Mouse (Mus musculus) right cerebral cortex, adult 18-20 months (tissue): ENCODE measurements around the gene Iqschfp.

ENCODE experiments used
- DNase-seq: peaks from one replicate; pipeline ENCODE4 v3.0.0; 2022; ENCODE audit warnings: mixed read lengths

Gene Iqschfp

DNA sequence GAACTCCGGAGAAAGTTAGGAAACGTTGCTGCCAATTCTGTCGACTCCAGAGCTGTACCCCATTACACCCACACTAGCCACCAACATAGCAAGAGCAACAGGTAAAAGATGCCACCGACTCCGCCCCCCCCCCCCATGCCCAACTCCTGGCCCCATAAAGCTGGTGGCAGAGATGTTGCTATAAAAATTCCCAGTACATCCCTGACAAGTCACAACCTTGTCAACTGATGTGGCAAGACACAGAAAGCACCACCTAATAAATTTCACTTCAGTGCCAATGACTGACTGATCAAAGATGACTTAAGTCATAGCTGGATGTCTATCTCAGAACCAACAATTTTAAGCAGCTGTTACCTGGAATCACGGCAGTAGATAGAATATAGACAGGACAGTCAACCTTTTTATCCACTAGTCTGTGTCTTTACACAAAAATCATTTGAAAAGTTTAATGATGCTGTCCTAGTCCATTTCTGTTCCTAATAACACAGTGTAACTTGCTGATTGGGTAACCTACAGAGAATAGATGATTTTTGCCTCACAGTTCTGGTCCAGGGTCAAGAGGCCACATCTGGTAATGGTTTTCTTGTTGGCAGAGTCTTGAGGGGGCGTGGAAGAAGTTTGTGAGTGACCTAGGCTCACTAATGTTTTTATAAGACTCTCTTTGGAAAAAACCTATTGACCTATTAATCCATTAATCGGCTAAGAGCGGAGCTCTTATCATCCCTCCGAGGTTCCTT lies 561.9 kb downstream of the Iqschfp start:
- DNase-seq = no peak

DNA sequence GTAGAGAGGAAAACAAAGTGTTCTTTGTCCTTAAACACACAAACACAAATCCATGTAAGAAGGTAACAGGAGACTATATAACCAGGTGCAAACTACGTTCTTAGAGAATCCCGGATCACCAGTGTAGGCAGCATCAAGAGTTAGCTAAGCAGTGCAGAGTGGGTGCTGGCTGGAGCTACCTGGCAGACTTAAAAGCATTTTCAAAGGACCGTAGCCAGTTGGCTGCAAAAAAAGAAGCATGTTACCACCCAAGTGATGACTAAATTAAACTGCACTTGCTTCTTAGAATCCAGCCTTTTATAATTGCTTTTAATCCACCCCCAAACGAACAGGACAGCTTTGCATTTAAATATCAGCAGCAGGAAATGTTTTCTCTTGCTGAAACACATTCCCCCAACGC lies 574.6 kb downstream of the Iqschfp start:
- peak; percentile 65 for DNase-seq

DNA sequence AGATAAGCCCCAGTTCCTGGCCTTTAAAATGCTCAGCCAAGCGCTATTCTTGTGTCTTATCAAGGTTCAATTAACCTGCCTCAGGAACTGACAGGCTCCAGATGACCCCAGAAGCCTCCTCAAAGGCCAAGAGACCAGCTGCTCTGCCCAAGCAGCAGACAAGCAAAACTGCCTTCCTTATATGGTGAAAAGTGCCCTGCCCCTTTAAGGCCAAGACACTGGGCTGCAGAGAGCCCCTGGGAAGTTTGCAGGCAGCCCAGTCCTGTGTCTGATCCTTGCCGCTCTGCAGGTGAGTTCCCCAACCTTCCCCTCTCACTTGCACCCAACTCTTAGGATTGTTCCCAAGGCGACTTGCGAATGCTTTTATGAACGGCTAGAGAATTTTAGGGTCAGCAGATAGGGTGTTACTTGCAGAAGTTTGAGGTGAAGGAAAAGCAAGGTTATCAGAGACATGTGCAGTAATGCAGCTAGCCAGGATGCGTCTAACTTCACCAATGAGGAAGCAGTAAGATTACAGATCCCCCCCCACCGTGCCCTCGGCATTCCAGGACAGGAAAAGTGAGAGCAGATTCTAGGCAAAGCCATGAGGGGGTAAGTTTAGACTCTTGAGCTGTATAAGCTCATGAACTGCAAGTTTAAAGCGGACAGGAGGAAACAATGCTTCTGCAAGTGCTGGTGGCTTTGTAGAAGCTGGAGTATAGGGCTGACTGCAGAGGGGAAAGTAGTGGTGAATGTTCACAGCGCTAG lies 576.1 kb downstream of the Iqschfp start:
- DNase-seq = no peak

DNA sequence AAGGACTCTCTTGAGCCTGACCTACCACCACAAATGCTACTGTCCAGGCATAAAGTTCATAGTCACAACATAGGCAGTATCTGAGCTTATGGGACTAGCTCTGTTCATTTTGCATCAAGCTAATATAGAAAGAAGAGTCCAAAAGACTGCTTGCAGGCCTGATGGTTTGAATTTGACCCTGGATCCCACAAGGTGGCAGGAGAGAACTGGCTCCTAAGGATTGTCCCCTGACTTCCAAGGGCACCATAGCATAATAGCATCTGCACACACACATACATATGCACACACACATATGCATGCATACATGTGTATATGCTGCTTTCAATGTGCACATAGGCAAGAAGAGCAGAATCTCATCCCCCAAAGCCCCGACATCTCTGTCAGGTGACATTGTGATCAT lies 577.6 kb downstream of the Iqschfp start:
- no peak for DNase-seq

DNA sequence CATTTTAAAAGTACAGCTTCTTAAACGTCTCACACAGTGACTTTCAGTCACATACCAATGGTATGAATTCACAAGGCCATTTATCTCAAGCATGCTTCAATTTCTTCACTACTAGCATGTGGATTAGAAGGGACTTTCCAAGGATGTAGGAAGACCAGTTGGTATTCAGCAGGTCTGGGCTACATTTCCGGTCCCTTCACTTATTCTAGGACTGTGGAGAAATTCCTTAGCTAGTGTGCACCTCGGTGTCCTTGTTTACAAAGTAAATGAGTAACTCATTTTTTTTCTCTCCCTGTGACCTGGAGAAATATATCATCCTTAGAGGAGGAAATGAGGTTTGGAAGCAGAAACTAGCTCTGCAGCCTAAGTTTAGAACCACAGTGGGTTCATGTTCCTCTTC lies 578.0 kb downstream of the Iqschfp start:
- DNase-seq = no peak

DNA sequence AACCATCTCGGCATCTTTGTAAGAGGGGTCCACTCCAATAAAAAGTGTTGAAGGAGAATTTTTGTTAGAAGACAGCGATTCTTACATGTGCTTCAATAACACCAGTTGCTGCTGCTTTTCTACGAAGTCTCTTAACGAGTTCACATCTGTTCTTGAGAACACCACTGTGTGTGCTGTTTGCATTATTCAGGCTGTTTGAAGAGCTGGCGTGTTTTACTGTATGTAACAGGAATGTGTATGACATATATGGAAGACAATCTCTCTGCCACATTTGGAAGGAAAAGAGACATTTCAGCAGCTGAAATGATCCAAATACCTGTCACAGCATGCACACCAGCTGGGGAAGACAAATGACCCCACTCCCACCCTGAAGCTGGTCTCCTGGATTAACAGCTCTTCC lies 578.6 kb downstream of the Iqschfp start:
- DNase-seq = no peak

DNA sequence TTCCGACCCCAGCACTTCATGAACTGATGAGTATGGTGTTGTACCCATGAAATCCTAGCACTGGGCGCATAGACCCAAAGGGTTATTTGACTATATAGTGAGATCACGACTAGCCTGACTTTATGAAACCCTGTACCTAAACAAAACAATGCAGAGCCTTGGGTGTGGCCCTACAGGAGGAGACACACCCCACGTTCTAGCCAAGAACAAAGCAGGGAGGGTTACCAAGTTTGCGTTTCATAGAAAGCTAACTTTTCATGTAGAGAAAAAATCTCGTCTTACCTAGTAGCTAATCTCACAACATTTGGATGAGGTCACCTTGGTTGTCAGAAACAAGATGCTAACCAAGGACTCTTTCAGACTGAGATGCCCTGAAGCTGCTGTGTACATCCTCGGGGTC lies 584.3 kb downstream of the Iqschfp start:
- no peak for DNase-seq

DNA sequence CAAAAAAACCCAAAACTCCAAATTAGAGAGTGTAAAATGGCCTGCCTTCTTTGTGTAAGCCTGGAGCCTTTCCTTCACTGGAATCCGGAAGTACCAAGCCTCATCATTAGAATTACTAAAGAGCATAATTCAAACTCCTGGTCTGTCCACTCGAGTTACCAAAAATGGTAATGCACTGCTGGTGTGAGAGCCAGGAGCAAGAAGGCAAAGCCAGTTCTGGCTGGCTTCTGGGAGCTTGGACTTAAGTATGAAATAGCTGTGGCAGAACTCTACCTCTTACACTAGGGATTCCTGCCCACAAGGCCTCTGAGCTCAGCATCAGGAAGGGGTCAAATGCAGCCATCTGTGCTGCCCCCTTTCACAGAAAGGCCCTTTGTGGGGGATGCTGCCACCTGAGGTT lies 585.4 kb downstream of the Iqschfp start:
- no peak for DNase-seq

DNA sequence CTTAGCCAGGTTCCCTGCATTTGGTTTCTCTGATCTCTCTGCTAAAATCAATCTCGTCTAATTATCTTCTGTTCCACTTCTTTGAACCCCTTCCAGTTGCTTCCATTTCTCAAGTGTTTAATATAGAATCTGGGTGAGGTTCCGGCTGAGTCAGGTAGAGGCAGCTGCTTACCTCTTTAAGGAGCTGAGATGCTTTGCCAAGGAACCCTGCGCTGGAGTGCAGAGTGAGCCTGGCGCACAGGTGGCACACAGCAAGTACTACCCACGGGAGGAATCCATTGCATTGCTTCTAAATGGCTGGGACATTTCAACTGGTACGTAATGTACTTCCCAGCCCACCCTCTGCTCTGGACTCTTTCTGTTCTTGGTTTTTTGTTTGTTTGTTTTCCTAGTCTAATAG lies 587.2 kb downstream of the Iqschfp start:
- no peak for DNase-seq

DNA sequence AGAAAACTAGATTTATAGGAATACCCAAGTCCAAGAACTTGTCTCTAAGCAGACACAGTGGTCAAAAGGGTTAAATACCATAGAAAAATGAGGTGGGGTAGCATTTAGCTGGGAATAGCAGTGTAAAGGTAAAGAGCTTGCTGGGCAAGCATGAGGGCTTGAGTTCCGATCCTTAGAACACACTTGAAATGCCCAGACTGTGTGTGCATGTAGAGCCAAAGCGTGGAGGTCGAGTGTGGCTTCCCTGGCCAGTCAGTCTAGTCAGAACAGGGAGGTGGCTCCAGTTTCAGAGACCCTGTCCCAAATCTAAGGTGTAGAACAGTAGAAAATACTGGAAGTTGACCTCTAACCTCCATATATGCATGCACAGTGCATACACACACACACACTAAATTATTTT lies 591.5 kb downstream of the Iqschfp start:
- DNase-seq = no peak

DNA sequence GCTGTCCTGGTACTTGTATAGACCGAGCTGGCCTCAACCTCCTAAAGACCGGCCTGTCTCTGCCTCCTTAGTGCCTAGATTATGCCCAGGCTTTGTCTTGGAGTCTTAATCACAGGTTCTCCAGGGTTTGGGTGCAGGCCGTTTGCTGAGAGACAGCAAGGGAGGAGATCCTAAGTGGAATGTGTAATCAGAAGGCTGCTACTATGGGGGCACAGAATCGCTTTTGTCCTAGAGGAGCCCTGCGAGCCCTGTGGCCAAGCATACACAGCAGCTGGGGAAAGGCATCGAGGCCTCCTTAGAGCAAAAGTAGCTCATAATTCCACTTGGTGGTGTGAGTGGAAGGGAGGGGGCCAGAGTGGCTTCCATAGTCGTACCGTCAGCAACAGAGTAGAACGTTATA lies 592.0 kb downstream of the Iqschfp start:
- no peak for DNase-seq

DNA sequence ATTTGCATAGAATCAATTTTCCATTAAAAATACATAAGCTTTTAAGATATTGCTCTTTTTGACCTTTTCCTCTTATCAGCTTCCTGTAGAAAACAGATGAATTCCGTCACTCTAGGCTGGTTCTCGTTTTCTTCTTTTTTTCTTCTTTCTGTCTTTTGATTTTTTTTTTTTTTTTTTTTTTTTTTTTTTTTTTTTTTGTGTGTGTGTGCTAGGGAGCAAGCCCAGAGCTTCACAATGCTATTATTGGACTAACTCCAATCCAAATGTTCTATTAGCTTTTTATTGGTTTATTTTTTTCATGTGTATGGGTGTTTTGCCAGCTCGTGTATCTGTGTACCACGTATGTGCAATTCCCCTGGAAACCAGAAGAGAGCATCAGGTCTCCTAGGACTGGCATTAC lies 592.5 kb downstream of the Iqschfp start:
- no peak for DNase-seq

DNA sequence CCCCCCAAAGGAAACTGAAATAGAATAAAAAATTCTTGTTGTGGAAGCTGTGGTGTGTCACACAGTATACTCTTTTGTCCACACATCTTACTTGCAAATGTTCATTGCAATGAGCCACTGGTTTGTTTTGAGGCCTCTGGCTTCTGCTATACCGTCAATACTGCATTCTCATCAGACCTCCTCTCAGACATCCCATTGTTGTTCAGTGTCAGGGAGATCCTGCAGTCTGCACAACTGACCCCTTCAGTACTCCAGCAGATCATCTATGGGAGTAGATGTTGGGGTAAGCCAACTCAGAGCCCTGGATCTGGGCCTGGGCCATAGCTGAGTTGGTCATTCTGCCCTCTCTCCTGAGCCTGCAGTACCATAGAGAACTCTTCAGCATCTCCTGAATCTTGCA lies 595.6 kb downstream of the Iqschfp start:
- no peak for DNase-seq

DNA sequence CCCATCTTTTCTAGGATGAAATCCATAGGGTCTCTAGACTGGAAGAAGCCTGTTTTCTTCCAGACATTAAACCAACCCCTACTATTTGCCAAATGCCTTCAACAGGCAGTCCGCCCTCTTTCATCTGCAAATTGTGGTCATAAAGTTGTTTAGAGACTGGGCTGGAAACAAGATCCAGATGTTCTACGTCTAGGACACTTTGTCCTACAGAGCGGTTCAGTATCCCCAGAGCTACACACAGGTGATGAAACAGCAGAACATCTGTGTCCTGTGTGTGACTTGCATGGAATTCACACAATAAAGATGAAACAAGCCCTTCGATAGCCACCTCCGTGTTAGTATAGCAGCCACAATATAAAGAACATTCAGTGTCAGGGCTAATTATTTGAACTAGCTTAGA lies 596.3 kb downstream of the Iqschfp start:
- no peak for DNase-seq

DNA sequence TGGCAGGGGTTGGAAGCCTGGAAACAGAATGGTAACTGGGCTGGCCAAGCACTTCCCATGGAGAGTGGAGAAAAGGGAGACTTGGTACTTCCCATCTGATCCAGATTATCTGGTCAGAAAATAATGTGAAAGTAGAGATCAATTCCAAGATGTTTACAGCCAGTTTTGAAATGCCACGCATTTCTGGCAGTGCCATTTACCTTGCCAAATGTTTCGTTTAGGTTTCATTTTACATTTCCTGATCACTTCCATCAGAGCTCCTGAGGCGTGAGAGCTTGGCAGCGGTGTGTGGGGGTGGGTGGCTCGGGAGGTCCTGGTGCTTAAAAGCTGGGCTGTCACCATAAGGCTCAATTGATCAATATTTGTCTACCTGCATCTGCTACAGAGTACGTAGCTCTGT lies 599.5 kb downstream of the Iqschfp start:
- no peak for DNase-seq

DNA sequence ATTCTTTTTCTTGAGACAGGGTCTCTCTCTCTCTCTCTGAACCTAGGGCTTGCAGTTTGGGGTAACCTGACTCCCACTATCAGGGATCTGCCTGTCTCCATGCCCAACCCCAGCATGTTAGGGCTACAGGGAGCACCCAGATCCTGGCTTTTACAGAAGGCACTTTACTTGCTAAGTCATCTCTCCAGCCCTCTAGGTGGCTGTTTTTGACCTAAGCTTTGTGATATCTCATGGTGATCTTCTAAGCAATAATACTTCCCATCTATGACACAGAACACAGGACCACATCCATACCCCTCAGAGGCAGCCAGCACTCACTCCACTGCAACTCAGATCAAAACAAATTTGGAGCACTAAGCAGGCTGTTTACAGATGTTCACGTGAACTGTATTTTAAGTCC lies 600.0 kb downstream of the Iqschfp start:
- no peak for DNase-seq

DNA sequence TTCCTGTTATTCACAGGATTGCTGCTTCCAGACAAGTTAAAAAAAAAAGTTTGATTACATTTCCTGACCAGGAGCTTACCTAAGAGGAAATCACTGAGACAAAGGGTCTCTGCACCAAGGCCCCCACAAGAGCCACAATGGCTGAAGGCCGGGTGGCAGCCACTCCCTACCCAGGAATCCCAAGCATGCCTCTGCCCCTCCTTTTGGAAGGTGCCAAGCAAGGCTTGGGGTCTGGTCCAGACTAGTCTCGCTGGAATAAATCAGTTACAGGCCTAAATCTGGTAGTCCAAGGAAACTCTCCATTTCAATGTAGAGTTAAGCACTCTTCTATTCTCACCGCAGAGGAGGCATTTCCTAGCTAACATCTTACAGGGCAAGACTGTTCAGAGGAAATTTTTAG lies 600.5 kb downstream of the Iqschfp start:
- DNase-seq = no peak

DNA sequence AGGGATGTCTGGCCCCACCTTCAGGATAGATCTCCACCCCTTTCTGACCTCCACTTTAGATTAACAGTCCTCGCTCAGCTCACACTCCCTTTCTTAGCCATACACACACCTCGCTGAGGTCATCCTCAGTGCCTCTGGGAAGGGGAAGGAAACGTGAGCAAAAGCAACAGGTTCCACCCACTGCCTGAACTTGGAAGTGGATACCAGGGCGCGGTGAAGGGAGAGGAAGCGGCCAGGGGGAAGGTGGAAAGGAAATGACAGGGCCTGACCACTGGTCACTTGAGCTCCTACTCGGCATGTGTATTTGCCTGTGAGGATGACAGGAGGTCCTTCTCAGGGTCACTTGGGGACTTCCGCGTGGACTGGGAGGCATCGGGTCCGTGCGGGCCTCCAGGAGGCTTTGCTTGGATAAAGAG lies 601.1 kb downstream of the Iqschfp start:
- no peak for DNase-seq

DNA sequence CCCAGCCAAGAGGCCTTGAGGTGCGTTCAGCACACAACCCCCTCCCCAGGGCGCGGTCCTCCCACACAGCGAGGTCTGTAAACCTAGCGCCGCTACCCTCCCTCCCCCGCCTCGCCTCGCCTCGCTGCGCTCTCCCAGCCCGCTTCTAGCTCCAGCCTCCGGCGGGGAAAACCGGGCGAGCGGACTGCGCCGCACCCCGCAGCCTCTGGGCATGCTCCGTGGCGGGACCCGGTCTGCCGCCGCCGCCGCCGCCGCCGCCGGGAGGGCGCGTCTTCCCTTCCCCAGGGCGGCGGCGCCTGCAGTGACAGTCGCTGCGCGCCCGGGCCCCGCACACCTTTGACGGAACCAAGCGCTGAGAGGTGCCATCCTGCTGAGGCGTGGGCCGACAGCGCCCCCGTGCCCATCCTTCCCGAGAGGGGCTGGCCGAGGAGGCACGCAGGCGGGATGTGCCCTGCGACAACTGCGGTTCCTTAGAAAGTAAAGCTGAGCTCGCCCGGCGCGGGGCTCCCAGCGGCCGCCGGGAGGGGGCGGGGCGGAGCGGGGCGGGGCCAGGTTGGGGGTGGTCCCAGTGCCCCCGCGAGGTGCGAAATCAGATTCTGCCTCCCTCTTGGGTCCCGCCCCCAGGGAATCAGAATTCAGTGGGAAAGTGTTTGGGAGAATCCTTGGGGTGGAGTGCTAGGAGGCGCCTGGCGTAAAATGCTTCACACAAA lies 601.7 kb downstream of the Iqschfp start:
- peak; percentile 78 for DNase-seq

DNA sequence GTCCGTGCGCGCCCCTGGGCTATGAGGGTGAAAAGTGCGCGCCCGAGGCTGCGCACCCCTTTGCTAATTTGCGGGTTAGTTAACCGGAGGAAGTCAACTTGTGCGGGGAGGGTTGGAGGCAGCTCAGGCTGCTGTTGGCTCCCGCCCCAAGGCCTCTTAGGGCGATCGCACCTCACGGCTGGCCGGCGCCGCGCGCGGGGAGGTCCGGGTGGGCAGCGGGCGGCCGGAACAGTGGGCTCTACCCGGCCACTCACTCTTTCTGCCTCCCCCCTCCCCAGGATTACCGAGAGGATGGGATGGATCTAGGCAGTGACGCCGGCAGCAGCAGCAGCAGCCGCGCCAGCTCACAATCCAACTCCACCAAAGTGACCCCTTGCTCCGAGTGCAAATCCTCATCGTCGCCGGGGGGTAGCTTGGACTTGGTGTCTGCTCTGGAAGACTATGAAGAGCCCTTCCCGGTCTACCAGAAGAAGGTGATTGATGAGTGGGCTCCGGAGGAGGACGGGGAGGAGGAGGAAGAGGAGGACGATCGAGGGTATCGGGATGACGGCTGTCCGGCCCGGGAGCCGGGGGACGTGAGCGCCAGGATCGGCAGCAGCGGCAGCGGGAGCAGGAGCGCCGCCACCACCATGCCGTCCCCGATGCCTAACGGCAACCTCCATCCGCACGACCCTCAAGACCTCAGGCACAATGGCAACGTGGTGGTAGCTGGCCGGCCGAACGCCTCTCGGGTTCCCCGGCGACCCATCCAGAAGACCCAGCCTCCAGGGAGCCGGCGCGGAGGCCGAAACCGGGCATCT lies 602.5 kb downstream of the Iqschfp start:
- peak; percentile 25 for DNase-seq

DNA sequence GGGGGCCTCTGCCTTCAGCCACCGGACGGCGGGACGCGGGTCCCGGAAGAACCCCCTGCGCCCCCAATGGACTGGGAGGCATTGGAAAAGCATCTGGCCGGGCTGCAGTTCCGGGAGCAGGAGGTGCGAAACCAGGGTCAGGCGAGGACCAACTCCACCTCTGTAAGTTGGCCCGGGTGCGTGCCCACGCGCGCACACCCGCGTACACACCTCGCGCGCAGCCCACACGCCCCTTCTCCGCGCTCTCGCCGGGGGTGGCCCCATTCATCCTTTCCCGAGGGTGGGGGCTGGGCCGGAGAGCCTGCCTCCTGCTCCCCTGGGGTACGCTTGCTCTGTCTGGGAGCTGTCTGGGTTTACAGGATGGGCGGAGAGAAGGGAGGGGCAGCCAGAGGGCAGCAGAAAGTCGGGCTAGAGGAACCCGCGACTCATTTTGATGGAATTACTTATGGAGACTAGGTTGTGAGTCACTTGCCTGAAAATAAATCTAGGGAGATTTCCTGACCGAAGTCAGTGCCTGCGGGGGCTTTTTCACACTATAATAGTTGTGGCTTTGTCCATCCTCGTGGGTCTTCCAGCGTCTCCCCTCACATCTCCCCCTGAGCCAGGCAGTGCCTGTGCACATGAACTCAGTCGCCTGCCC lies 603.2 kb downstream of the Iqschfp start:
- peak; percentile 72 for DNase-seq

DNA sequence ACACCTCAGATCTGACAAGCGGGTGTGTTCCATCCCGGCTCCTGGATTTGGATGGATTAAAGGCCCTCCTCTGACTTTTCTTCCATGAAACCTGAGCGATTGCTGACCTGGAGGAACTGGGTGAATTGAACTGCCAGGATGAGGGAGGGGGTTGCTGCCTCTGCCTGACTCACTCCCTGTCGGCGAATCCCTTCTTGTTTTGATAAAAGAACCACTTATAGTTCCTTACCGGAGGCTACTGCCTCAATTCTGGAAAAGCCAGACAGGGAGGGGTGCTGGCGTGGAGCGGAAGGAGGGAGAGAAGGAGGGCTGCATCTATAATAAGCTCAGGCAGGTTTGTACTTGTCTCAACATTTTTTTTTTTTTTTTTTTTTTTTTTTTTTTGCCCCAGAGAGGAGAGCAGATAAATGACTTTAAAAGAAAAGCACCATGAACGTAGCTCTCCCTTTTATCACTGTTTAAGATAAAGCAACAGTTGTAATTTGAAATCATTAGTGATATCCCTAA lies 603.8 kb downstream of the Iqschfp start:
- DNase-seq = peak; percentile 29
